Mouse (Mus musculus): ENCODE measurements around the gene Pdgfa.
A peak's percentile ranks its signal among the peaks of the same experiment; 100 is the strongest.

Pdgfa gene

DNA sequence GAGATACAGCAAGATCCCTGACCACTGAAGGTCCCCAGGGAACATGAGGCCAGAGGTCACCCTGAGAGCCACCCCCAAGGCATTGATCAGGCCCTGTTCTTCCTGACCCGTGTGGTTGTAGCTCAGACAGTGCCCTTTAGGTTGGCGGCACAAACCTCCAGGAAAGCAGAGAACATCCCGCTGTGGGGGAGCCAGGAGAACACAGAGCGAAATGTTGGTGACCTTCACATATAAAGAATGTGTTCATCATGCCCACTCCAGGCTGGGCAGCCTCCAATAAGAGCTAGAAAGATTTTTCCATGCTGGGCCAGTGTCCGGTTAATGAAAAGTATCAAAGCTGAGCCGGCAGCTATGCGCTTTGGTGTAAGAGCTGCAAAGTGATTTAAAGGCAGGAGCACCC lies 43.2 kb downstream of the Pdgfa start:
- DNase-seq (ENCODE audit: low spot score in 2 of 2), result no peak

GRCm38 (mm10) chr5:138952969-138953368 lies 44.2 kb downstream of the Pdgfa start:
- no peak for DNase-seq (ENCODE audit: low spot score in 2 of 2)

GRCm38 (mm10) chr5:138951305-138951704 lies 45.9 kb downstream of the Pdgfa start:
- DNase-seq (ENCODE audit: low spot score in 2 of 2), result no peak

DNA sequence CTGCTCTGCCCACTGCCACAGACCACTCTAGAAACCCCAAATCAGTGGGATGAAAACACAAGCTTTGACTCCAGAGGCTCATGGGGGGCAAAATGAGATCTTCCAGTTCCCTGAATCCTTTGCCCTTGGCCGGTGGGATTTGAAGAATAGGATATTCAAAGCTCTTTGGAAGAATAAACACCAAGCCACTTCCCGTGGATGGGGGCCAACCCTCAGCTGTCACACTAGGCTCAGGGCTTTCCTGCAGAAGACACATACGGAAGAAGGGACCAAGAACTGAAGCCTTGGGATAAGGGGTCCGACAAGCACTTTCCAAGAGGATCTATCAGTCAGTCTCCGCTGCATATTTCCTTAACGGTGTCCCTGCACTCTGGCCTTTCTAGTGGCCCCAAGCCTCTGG lies 48.0 kb downstream of the Pdgfa start:
- no peak for DNase-seq (ENCODE audit: low spot score in 2 of 2)

- DNase-seq (ENCODE audit: low spot score in 2 of 2), result no peak
These were observed 48.9 kb downstream of the Pdgfa start for GRCm38 (mm10) chr5:138948031-138948980.

DNA sequence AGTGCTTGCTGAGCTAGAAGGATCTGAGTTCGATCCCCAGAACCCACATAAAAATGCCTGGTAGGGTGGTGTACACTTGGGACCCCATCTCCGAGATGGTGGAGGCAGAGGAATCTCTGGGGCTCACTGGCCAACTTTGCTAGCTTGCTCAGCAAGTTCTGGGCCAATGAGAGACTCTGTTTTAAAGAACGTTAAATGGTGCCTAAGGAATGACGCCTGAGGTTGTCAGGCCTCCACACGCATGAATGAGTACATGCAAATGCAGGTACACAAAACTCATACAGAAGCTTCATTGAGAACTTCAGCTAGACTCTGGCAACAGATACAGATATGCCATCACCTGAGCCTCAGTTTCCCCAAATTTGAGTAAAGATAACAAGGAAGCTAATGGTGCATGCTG lies 49.7 kb downstream of the Pdgfa start:
- no peak for DNase-seq (ENCODE audit: low spot score in 2 of 2)

DNA sequence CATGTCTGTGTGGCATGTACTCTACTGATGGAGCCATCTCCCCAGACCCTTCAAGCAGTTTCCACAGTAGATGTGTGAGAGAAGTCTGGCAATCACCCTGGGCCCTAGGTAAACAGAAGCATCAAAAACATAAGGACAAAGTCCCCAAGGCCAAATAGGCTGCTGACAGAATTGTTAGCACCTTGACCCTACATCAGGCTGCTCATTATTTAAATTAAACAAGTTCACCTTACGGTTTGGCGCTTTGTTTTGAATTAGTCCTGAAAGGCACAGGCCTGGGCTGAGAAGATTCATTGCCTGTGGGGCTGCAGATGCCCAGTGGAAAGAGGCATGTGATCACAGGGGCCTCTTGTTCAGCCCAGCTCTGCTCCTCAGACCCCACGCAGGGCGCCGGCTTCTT lies 50.2 kb downstream of the Pdgfa start:
- no peak for DNase-seq (ENCODE audit: low spot score in 2 of 2)

DNA sequence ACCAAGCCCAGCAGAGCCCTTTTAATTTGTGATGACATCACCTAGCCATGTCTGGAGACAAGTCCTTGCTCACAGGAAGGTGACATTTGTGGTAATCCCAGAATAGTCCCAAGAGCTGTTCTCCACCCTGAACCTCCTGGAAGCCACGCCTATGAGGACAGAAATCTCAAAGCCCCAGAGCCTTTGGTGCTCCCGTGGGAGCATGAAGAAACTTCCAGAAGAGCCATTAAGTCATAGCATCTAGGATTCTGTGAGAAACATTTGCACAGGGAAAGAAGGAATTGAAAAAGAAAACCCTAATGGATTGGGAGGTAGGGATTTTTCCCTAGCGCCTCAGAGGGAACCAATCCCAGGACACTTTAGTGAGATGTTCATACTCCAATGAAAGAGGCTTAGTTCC lies 52.2 kb downstream of the Pdgfa start:
- DNase-seq (ENCODE audit: low spot score in 2 of 2), result no peak

- DNase-seq (ENCODE audit: low spot score in 2 of 2), result no peak
These were observed 52.6 kb downstream of the Pdgfa start for GRCm38 (mm10) chr5:138944551-138944950.

DNA sequence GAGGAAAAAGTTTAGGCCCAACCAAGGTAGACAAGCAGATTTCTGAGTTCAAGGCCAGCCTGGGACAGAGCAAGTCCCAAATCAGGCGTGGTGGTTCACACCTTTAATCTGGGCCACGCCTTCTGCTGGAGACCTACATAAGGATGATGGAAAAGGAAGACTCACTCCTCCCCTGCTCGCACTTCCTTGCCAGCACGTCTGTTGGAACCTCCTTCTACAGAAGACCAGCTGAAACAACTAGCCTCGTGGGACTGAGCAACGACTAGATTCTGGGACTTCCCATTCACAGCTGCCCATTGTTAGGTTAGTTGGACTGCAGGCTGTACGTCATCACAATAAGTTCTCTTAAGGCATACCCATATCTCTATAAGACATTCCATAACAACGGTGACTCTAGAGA lies 55.3 kb downstream of the Pdgfa start:
- no peak for DNase-seq (ENCODE audit: low spot score in 2 of 2)

DNA sequence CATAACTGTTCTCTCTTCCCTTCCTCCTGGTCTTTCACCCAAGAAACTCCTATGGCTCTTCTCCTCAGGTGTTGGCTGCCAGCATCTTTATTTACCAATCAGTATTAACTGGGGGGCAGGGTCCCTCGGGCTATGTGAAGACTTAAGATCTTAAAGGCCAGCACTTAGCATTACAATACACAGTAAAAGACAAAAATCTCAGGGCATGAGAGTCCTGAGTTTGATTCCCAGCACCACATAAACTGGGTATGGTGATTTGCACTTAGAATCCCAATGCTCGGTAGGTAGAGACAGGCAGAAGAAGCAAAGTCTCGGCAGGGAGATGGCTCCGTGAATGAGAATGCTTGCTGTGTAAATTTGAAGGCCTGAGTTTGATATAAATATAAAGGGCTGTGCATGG lies 56.6 kb downstream of the Pdgfa start:
- no peak for DNase-seq (ENCODE audit: low spot score in 2 of 2)

- no peak for DNase-seq (ENCODE audit: low spot score in 2 of 2)
These were observed 58.5 kb downstream of the Pdgfa start for GRCm38 (mm10) chr5:138938572-138939163.

GRCm38 (mm10) chr5:138936399-138937089 lies 60.6 kb downstream of the Pdgfa start:
- no peak for DNase-seq (ENCODE audit: low spot score in 2 of 2)

- DNase-seq (ENCODE audit: low spot score in 2 of 2), result peak in 1 of 2 experiments; percentile 18
These were observed 62.6 kb downstream of the Pdgfa start for GRCm38 (mm10) chr5:138934540-138934939.

DNA sequence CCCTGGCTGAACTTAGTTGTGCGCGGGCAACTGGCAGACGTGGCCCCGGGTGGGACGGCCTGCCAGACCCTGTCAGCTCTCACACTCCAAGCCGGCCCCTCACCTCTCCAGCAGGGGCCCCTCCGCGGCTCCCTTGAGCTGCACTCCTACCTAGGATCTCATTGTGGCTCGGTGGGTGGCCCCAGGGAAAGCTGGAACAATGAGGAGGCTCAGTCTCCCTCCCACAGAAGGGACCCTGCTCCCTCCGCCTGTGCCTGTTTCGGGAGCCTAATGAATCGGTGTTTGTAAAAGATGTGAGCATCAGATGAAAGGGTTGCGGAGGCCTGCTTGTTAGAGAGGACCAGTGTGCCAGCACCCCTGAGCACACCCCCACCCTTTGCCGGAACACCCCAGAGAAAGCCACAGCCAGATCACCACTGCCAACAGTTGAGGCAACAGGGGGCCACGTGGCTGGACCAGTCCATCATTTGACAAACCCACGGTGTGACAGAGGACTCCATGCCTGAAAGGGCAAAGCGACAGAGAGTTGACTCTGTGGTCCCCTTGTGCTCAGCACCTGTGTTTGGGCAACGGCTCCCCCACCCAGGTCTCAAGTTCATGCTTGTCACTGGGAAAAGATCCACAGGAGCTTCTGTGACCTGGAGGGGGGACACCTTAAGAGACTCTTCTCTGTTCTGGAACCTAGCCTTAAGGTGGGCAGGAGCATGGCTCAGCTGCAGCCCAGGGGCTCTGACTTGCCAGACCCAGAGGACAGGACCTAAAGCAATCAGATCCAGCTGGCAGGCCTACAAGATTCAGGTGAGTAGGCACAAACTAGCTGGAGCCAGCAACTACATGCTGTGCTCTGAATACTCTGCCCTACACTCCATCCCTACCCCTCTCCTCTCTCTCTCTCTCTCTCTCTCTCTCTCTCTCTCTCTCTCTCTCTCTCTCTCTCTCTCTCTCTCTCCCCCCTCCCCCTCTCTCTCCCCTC lies 64.4 kb downstream of the Pdgfa start:
- DNase-seq (ENCODE audit: low spot score in 2 of 2), result no peak

DNA sequence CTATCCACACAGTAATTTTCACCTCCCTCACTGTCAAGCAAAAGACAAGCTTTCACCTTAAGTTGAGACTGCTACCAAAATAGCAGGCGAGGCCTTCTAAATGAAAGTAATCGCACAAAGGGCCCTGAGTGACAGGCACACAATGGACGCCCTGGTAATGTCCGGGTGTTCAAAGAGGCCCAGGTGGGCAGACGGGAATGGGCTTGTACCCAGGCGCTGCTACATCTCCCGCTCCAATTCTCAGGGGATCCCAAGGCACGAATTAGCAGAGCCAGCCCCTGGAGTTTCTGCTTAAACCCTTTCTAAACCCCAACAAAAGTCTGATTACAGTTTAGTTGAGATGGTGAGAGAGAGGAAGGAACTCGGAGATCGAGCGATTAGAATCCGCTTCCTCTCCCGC lies 65.3 kb downstream of the Pdgfa start:
- DNase-seq (ENCODE audit: low spot score in 2 of 2), result no peak

GRCm38 (mm10) chr5:138929879-138930507 lies 67.2 kb downstream of the Pdgfa start:
- peak; percentile 19 to 22 for DNase-seq (ENCODE audit: low spot score in 2 of 2)
